Mouse (Mus musculus): Measurements from ENCODE around the gene Ctla2b.
"Not testable (repeated sequence)": the region's sequence is repeated elsewhere in the genome, so short reads cannot be mapped to it uniquely, and the experiment has no call there.

Ctla2b gene

DNA sequence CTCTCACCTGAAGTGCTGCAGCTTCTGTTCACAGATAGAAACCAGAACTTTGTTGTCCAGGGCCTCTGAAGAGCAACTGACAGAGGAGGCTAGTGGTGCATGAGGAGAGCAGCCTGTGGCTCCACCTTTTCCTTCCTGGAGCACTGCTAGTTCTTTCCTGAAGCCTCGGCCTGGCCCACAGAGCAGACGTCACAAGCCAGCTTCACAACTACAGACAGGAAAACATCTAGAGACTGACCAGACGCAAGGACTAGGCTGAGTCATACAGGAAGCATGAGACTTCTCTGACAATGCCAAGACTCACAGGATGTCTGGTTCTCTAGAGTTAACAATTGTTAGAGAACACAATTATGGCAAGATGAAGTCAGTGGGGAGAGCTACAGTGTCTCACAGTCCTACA is at the start of gene Ctla2b:
TSS of gene Ctla2b (minus strand) at position 120 of the 400 bp plus-strand sequence.
- DNase-seq (ENCODE audit: low spot score in 2 of 2): no peak

DNA sequence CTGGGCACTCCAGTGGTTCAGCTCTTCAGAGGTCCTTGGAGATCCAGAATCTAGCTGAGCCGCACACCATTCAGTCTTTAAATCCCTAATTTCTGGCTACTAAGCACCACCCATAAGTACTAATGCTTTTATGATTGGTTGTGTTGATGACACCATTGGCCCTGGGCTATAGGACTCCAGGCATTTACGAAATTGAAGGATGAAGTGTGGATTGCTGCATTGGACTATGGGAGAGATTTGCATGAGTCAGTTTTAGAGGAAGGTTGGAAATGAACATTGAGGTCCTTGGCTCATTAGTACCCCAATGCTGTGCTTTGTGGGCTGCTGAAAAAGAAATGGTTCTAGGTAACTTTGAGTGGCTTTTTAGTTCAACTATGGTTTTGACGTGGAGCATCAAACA is 44.6 kb upstream of the Ctla2b start, which contains the start of gene Tpbpa:
TSS of gene Tpbpa (minus strand) at position 101 of the 400 bp plus-strand sequence.
- DNase-seq (ENCODE audit: low spot score in 2 of 2): not testable (repeated sequence)

- no peak for DNase-seq (ENCODE audit: low spot score in 2 of 2)
These were observed 39.3 kb upstream of the Ctla2b start, which contains the start of the genes Gm49391 and Ctla2a for GRCm38 (mm10) chr13:60936500-60936901. Gene Gm49391, minus strand, starts transcription at chr13:60936571. Gene Ctla2a, minus strand, starts transcription at chr13:60936625.

DNA sequence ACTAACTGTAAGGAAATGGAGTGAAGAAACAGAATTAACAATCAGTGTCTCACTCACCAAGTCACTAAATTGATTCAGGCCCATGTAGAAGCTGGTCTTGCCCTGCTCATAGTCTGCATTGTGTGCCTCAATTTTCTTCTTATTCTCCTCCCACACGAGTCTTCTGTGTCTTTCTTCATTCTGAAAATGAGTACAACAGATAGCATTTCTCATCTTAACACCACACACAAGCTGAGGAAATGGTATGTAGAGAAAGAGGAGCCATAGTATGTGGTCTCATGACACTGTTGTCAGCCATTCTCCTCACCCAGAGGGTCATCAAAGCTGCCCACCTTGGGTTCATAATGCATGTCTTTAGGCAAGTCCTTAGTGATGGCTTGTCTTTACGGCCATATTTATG is 38.2 kb upstream of the Ctla2b start, which contains the start of gene Gm49393:
TSS of gene Gm49393 (minus strand) at position 101 of the 400 bp plus-strand sequence.
- not testable (repeated sequence) for DNase-seq (ENCODE audit: low spot score in 2 of 2)

- DNase-seq (ENCODE audit: low spot score in 2 of 2): not testable (repeated sequence)
These were observed 7.5 kb upstream of the Ctla2b start, which contains the start of gene Tpbpb for GRCm38 (mm10) chr13:60904780-60905179. Gene Tpbpb, minus strand, starts transcription at chr13:60904880.

DNA sequence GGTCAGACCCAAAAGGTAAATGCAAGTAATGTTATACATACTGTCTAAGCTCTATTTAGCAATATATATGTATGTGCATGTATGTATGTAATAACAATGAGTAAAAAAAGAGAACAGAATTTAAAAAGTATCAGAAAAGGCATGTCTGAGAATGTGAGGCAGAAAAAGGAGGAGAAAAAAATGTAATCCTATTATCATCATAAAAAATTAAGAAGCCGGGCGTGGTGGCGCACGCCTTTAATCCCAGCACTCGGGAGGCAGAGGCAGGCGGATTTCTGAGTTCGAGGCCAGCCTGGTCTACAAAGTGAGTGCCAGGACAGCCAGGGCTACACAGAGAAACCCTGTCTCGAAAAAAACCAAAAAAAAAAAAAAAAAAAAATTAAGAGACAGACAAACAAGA is 453 bp downstream of the Ctla2b start, which contains the start of gene Gm49392:
TSS of gene Gm49392 (minus strand) at position 101 of the 400 bp plus-strand sequence.
- DNase-seq (ENCODE audit: low spot score in 2 of 2): not testable (repeated sequence)

DNA sequence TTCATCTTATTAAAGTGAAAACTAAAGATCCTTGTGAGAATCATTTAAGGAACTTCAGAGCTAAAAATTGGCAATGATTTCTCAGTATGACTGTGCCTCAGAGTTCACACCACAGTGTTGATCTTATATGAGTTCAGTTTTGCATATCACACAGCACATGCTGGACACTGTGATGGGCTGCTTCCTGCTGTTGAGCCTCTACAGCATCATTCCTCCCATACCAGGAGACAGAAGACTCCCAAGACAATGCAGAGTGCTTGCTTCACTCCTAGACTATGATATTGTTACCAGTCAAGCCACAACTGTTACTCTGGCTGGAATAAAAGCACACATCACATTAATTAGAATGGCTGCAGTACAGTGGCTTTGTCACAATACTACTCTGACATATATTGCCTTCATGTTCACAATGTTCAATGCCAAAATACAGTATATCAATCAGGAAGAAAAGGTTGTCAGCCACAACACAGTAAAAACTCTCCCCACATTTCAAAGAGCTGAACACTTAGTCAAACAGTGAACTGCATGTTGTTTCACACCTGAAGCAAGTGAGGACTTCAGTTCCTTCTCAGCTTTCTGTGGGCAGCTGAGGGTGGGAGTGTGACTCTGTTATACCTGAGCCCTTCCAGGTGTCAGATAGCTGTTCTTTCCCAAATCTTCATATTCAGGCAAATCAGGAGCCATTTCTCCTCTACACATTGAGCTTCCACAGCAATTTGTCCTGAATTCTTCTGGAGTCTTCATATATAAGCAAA is 1.7 kb downstream of the Ctla2b start:
- DNase-seq (ENCODE audit: low spot score in 2 of 2): no peak

DNA sequence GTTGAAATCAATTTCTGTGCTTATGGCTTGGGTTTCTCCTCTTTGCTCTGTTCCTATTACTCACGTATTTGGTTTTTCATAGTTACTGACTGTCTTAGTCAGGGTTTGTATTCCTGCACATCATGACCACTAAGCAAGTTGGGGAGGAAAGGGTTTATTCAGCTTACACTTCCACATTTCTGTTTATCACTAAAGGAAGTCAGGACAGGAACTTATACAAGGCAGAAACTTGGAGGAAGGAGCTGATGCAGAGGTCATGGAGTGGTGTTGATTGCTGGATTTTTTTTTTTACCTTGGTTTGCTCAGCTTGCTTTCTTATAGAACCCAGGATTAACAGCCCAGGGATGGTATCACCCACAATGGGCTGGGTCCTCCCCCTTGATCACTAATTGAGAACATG is 4.9 kb downstream of the Ctla2b start:
- no peak for DNase-seq (ENCODE audit: low spot score in 2 of 2)

GRCm38 (mm10) chr13:60864281-60864680 is 33.0 kb downstream of the Ctla2b start, which contains the start of gene 4930486L24Rik:
Gene 4930486L24Rik, minus strand, starts transcription at chr13:60864475.
- no peak for DNase-seq (ENCODE audit: low spot score in 2 of 2)

DNA sequence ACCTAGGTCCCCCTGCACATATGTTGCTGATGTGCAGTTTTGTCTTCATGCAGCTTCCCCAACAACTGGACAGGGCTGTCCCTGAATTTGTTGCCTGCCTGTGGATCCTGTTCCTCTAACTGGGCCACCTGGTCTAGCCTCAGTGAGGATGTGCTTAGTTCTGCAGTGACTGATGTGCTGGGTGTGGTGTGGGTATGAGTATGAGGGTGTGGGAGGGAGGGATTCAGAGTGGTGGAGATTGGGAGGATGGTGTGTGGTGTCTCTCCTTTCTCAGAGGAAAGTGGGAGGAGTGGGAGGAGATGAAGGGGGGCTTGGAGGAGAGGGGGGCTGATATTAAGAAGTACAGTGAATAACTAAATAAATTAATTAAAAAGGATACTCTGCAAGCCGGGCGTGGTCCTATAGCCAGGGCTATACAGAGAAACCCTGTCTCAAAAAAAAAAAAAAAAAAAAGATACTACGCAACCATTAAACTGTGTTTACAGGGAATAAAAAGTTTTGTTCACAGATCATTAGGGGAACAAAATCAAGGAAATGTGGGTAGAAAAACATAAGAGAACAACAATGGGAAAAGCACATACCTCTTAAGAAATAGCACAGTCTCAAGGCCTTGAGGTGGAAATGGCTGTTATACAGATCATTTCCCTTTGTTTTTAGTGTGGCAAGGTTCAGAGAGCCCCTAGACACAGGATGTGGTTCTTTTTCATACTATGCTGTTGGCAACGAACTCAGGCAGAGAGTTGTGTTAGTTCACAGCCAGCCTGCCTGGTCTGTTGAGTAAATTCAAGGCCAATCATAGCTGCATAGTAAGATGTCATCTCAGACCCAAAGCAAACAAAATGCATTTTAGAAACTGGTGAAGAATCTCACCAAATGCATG is 48.8 kb downstream of the Ctla2b start:
- no peak for DNase-seq (ENCODE audit: low spot score in 2 of 2)

Measured in frontal cortex, postnatal 25 days (tissue).